Mouse (Mus musculus) forebrain, embryonic 13.5 days (tissue): ENCODE data around the gene Aldob. TPM values are rescaled to one million over a fixed set of nuclear protein-coding genes. Genes with fewer than 3 reads are reported as not detected.

Source experiments
- ATAC-seq: fragments of 200-750 bp; cut with Nextera tagmentation; 2 replicates; pipeline ENCODE4 v1.8.0; 2017
- H3K27ac ChIP-seq: fragments of 300-500 bp; sonication (generic); 2 replicates; pipeline ENCODE4 v1.5.1; 2015; ENCODE audit warnings: inconsistent platforms, mild to moderate bottlenecking, moderate library complexity
- H3K27me3 ChIP-seq: fragments of 300-500 bp; sonication (generic); 2 replicates; pipeline ENCODE4 v1.6.1; 2015; ENCODE audit warnings: mild to moderate bottlenecking, inconsistent platforms
- H3K36me3 ChIP-seq: fragments of 300-500 bp; sonication (generic); 2 replicates; pipeline ENCODE4 v1.6.1; 2015; ENCODE audit warnings: mild to moderate bottlenecking, inconsistent platforms; ENCODE audit not compliant: poor library complexity, severe bottlenecking
- H3K4me1 ChIP-seq: fragments of 300-500 bp; sonication (generic); 2 replicates; pipeline ENCODE4 v1.6.1; 2015; ENCODE audit warnings: inconsistent platforms
- H3K4me2 ChIP-seq: fragments of 300-500 bp; sonication (generic); 2 replicates; pipeline ENCODE4 v1.6.1; 2015; ENCODE audit warnings: inconsistent platforms, mild to moderate bottlenecking, moderate library complexity
- H3K4me3 ChIP-seq: fragments of 300-500 bp; sonication (generic); 2 replicates; pipeline ENCODE4 v1.5.1; 2015; ENCODE audit warnings: mild to moderate bottlenecking, inconsistent platforms
- H3K9ac ChIP-seq: fragments of 300-500 bp; sonication (generic); 2 replicates; pipeline ENCODE4 v1.6.1; 2015; ENCODE audit warnings: mild to moderate bottlenecking, inconsistent platforms
- H3K9me3 ChIP-seq: fragments of 300-500 bp; sonication (generic); replicated peaks from 2 replicates; pipeline ENCODE4 v1.6.1; 2016; ENCODE audit warnings: inconsistent platforms
- WGBS: fragments of 180-500 bp; shearing (Covaris S2); methylation state at CpG from one replicate; pipeline ENCODE4 v1.1.7; 2015; 5-methylcytosine and 5-hydroxymethylcytosine counted together
- polyA plus RNA-seq: library from polyadenylated mRNA; unstranded; fragments of >200 nt; fragmentation: Nextera tagmentation; extraction: Ambion mirVana; gene quantifications from 2 replicates; pipeline ENCODE4 v1.2.1, GENCODE M21; 2015

Gene Aldob
- polyA plus RNA-seq, 1 experiment from 2014 or later, result 0.23 TPM

DNA sequence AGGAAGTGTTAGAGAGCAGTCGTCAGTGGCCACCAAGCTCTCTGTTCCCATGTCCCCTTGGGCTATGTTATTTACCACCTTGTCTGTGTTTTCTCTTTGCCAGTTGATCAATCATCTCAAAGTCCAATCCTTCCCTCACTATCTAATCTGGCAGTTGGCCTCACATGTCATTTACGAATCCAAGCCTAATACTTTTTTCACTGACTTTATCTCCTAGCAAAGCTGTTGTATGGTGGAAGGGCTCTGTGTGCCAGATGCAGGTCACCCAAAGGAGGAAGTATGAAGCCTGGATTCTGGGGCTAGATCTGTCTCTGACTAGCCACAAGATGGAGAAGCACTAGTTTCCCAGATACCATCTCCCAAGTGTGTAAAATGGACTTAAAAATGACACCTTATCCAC, 8.8 kb upstream of the Aldob start:
- ATAC-seq, result no peak
- Histone ChIP-seq H3K4me3 (no peak overlapping the region), H3K27ac (no peak overlapping the region), H3K9ac (no peak overlapping the region), H3K4me1 (peaks cover 4% of the 10 kb centered on the region; the same call in 1 of the 2 replicates), H3K9me3 (no peaks in the 10 kb centered on the region), H3K36me3 (no peaks in the 10 kb centered on the region), H3K27me3 (no peaks in the 10 kb centered on the region), H3K4me2 (no peak overlapping the region)
- WGBS, result 88% methylated on average over 2 of the region's 2 CpGs

DNA sequence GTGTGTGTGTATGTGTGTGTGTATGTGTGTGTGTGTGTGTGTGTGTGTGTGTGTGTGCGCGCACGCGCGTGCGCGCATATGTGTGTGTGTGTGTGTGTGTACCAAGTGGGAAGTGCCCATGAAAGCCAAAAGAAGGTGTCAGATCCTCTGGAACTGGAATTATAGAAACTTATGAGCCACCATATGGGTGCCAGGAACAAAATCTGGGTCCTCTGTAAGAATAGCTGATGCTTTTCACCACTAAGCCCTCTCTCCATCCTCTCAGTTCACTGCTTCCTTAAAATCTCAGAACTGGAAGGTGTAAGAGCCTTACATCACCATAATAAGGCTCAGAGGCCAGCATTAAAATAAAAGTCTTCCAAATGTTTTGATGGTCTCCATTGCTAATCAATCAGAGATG, 8.0 kb upstream of the Aldob start:
- Histone ChIP-seq H3K4me1 (peaks cover 4% of the 10 kb centered on the region; the same call in 1 of the 2 replicates), H3K27me3 (no peaks in the 10 kb centered on the region), H3K9ac (no peak overlapping the region), H3K9me3 (no peaks in the 10 kb centered on the region), H3K4me2 (no peak overlapping the region), H3K4me3 (no peak overlapping the region), H3K36me3 (no peaks in the 10 kb centered on the region), H3K27ac (no peak overlapping the region)
- 85% methylated on average over 7 of the region's 7 CpGs for WGBS
- no peak for ATAC-seq

DNA sequence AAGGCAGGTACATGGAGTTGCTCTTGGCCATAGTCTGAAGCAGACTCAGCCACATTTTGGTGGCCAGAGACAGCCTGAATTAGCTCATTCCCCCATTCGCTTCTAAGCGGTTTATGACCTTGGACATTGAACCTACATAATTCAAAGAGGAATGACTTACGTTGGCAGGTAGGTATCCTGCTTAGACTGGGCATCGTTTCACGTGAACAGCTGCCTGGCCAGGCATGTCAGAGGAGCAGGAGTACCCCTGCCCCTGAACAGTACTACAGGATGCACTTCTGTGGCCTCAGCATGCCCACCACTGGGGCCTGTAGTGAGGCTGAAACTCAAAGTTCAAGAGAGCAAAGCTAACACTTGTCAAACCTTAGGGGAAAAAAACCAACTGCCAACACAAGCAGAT, 4.0 kb upstream of the Aldob start:
- Histone ChIP-seq H3K27ac (no peak overlapping the region), H3K4me1 (no peaks in the 10 kb centered on the region), H3K4me3 (no peak overlapping the region), H3K27me3 (no peaks in the 10 kb centered on the region), H3K9me3 (no peaks in the 10 kb centered on the region), H3K4me2 (no peak overlapping the region), H3K9ac (no peak overlapping the region), H3K36me3 (no peaks in the 10 kb centered on the region)
- no peak for ATAC-seq
- 88% methylated on average over 5 of the region's 5 CpGs for WGBS

DNA sequence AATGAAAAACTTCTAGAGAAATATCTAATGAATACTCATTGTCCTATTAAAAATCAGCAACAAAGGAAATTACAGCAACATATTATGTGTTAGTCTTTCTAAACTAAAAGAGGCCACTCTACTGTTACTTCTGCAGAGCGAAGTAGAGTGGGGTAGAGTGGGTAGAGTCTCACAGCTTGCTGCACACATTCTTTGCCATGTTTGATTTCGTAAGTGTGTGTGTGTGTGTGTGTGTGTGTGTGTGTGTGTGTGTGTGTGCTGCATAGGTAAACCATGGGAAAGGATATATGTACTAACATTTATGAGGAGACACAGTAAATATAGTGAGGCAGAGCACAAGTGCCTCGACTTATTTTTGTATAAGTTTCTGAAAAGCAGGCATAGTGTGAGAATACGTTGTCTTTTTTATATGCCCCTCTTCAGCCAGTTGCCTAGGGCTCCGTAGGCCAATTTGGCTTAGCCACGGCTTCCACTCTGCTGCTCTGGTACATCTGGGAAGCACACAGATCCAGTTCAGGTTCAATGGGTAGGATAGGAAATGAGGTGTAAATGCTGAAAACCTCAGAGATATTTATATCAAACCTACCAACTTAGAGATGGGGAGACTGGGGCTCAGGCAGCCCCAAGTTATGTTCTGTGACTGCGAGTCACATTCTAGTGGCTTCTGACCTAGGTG, 1.7 kb downstream of the Aldob start:
- Histone ChIP-seq H3K9ac (no peak overlapping the region), H3K4me2 (no peak overlapping the region), H3K36me3 (no peaks in the 10 kb centered on the region), H3K27ac (no peak overlapping the region), H3K9me3 (no peaks in the 10 kb centered on the region), H3K27me3 (no peaks in the 10 kb centered on the region), H3K4me3 (no peak overlapping the region), H3K4me1 (no peaks in the 10 kb centered on the region)
- 81% methylated on average over 7 of the region's 7 CpGs for WGBS
- ATAC-seq, result no peak

DNA sequence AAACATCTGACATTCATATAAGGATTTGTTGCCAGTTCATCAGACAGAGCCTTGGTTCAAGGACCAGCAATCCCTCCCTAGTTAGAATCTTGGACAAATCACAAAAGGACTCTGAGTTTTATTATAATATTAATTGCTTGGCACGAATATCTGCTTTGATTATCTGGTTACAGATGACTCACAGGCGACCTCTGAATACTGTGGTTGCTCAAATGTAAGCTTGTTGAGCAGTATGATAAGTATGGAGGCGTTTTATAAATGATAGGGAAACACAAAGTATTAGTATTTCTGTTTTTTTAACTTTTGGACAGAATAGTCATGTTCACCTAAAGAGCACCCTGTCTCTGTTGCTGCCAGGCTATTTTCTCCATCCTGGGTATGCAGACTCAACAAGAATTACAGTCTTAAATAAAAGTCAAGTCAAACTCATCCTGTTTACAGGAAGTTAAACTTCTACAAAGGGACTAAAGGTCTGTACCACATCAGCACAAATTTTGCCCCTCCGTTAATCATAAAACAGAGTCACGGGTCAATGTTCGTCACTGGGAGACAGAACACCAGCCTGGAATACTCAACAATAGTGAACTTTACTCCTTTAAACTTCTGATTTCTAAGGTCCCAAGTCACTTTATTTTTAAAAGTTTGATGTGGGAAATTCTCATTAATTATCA, 2.3 kb downstream of the Aldob start:
- no peak overlapping the region for H3K27ac ChIP-seq
- no peak overlapping the region for H3K4me2 ChIP-seq
- H3K4me1 ChIP-seq, result no peaks in the 10 kb centered on the region
- WGBS, result 74% methylated on average over 6 of the region's 6 CpGs
- no peak overlapping the region for H3K9ac ChIP-seq
- H3K27me3 ChIP-seq, result no peaks in the 10 kb centered on the region
- ATAC-seq, result no peak
- H3K4me3 ChIP-seq, result no peak overlapping the region
- no peaks in the 10 kb centered on the region for H3K36me3 ChIP-seq
- no peaks in the 10 kb centered on the region for H3K9me3 ChIP-seq

DNA sequence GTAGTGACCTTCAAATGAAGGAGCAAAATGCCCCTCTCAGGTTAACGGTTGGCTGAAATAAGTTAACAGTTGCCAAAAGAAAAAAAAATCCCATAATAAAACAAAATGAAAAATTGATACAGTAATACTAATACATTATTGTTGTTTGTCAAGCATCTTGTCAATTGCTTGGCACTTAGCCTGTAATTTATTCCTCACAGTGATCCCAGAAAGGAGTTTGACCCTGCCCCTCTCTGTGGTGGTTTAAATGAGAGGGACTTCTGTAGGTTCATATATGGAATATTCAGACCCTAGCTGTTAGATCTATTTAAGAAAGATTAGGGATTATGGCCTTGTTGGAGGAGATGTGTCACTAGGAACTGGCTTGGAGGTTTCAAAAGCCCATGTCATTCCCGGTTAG, 3.3 kb downstream of the Aldob start:
- ATAC-seq, result no peak
- Histone ChIP-seq H3K36me3 (no peaks in the 10 kb centered on the region), H3K27me3 (no peaks in the 10 kb centered on the region), H3K4me2 (no peak overlapping the region), H3K27ac (no peak overlapping the region), H3K9ac (no peak overlapping the region), H3K4me1 (no peaks in the 10 kb centered on the region), H3K9me3 (no peaks in the 10 kb centered on the region), H3K4me3 (no peak overlapping the region)
- WGBS, result 92% methylated on average over 2 of the region's 2 CpGs

DNA sequence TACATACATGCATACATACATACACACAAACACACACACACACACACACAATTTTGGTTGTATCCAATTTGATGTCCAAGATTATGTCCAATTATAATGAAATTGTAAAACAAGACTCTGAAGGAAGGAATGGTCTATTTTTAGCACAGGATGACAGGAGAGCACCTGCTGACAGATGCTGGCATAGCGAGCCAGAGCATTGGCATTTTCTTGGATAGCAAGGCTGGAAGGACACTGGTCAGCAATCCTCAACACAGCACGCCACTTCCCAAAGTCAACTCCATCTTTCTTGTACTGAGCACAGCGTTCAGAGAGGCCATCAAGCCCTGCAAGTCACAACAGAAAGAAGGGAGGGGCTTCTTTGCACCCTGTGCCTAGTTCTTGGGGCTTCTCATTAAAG, 8.4 kb downstream of the Aldob start:
- Histone ChIP-seq H3K36me3 (no peaks in the 10 kb centered on the region), H3K9me3 (no peaks in the 10 kb centered on the region), H3K27me3 (no peaks in the 10 kb centered on the region), H3K4me1 (no peaks in the 10 kb centered on the region), H3K9ac (no peak overlapping the region), H3K4me3 (no peak overlapping the region), H3K27ac (no peak overlapping the region), H3K4me2 (no peak overlapping the region)
- 79% methylated on average over 3 of the region's 3 CpGs for WGBS
- no peak for ATAC-seq

DNA sequence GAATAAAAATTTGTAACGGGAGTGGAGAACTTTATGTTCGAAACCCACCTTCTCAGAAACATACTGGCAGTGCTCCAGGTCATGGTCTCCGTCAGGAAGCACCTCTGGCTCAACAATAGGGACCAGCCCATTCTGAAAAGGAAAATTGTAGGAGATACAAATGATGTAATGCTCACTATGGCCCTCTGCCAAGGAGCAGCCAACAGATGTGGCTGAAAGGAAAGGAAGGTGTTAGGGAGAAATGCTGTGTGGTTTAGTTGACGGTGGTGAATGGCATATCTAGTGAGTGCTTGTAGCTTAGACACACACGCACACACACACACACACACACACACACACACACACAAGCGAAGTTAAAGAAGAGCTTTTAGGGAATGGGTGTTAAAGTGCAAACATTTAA, 9.7 kb downstream of the Aldob start:
- Histone ChIP-seq H3K27ac (no peak overlapping the region), H3K4me1 (no peaks in the 10 kb centered on the region), H3K4me3 (no peak overlapping the region), H3K27me3 (no peaks in the 10 kb centered on the region), H3K9ac (no peak overlapping the region), H3K36me3 (no peaks in the 10 kb centered on the region), H3K4me2 (no peak overlapping the region), H3K9me3 (no peaks in the 10 kb centered on the region)
- ATAC-seq, result no peak
- 61% methylated on average over 6 of the region's 6 CpGs for WGBS

DNA sequence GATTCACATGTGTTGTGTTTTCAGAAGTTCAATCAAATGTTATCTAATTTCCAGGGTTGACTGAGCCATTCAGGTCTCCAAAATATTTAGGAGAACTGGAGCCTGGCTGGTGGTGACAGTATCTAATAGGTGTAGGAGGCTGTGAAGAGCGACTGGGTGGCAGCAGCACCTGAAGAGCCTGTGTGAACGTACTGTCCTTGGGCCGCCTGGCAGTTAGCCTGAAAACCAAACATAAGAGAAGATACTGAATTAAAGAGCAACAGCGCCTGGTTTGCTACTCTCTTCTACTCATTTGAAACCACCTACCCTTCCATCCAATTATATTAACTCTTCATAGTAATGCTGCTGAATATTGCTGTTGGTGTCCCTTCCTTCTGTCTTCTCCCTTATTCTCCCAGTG, 12.7 kb downstream of the Aldob start:
- Histone ChIP-seq H3K4me3 (no peak overlapping the region), H3K9me3 (no peaks in the 10 kb centered on the region), H3K27ac (no peak overlapping the region), H3K4me2 (no peak overlapping the region), H3K9ac (no peak overlapping the region), H3K36me3 (peaks cover 9% of the 10 kb centered on the region), H3K27me3 (no peaks in the 10 kb centered on the region), H3K4me1 (no peaks in the 10 kb centered on the region)
- ATAC-seq, result no peak
- 89% methylated on average over 4 of the region's 4 CpGs for WGBS

DNA sequence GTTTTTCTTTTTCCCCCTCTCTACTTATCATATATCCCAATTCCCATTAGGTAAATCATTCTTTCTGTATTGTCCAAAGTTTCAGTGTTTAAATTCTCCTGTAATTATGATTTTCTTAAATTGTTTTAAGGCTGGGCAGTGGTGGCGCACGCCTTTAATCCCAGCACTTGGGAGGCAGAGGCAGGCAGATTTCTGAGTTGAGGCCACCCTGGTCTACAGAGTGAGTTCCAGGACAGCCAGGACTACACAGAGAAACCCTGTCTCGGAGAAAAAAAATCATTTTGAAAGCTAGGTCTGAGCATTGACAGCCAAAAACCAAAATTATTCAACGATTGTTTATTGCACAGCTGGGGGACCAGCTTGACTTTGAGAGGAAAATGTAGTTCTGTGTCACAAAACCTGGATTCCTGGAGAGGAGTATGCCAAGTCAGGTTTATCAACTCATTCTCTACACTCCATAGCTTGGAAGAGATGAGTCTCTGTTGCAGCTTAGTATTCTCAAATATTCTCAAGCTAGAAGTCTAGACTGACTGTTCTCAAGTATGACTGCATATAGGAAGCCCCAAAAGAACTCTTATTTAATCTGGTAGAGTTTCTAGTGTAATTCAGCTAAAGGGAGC, 13.6 kb downstream of the Aldob start:
- no peak overlapping the region for H3K4me3 ChIP-seq
- H3K27me3 ChIP-seq, result no peaks in the 10 kb centered on the region
- H3K27ac ChIP-seq, result no peak overlapping the region
- WGBS, result 90% methylated on average over 4 of the region's 4 CpGs
- H3K4me2 ChIP-seq, result no peak overlapping the region
- H3K9me3 ChIP-seq, result no peaks in the 10 kb centered on the region
- no peak overlapping the region for H3K9ac ChIP-seq
- no peak for ATAC-seq
- peaks cover 12% of the 10 kb centered on the region for H3K36me3 ChIP-seq
- no peaks in the 10 kb centered on the region for H3K4me1 ChIP-seq

DNA sequence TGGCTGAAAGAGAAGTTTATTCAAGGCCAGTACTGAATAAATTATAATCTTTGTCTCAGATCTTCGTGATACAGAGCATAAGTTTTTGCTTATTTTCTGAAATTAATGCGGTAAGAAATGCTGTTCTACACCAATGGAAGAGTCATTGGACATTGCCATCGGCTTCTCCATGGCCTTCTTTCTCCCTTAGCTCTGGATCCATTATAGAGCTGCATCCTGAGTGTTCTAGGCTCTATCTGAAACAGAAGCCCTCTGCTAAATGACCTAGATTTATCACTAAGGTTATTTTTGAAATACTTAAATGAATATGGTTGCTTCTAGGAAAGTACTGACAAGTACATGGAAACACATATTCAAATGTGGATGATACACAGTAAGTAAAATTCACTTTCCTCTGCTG, 14.3 kb downstream of the Aldob start:
- peaks cover 20% of the 10 kb centered on the region for H3K36me3 ChIP-seq
- 88% methylated on average over 3 of the region's 3 CpGs for WGBS
- H3K27me3 ChIP-seq, result no peaks in the 10 kb centered on the region
- ATAC-seq, result no peak
- no peak overlapping the region for H3K9ac ChIP-seq
- no peak overlapping the region for H3K4me3 ChIP-seq
- 0 out of 2 replicates have a peak, but pooled peaks cover under 1% of the 10 kb centered on the region for H3K9me3 ChIP-seq
- no peak overlapping the region for H3K4me2 ChIP-seq
- H3K4me1 ChIP-seq, result no peaks in the 10 kb centered on the region
- no peak overlapping the region for H3K27ac ChIP-seq

DNA sequence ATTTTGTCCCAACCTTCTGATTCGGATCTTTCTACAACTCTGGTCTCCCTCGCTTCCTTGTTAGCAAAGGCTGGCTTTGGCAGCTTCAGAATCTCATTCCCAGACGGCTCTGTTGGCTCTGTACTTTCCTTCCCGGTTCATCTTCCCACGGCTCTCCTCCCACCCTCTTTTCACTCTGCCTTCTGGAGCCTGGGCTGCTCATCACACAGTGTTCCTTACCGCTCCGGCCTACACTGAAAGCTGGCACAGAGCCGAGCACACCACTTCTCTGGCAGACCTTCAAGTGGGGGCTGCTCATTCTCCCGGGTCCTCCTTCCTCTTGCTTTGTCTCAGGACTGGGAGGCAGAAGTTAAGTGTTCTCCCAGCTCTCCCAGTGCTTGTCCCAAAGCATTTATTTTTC, 26.8 kb downstream of the Aldob start:
- Histone ChIP-seq H3K9ac (0 out of 2 replicates have a peak overlapping the region, but pooled peaks have one; percentile 76), H3K4me3 (peak overlapping the region; percentile 74; the same call in 1 of the 2 replicates), H3K27me3 (no peaks in the 10 kb centered on the region), H3K36me3 (peaks cover 20% of the 10 kb centered on the region), H3K9me3 (no peaks in the 10 kb centered on the region), H3K27ac (no peak overlapping the region), H3K4me1 (peaks cover 32% of the 10 kb centered on the region), H3K4me2 (peak overlapping the region; percentile 75)
- no peak for ATAC-seq
- 65% methylated on average over 9 of the region's 9 CpGs for WGBS
